Mouse (Mus musculus): ENCODE data around the gene Gm20422.

Gene Gm20422

DNA sequence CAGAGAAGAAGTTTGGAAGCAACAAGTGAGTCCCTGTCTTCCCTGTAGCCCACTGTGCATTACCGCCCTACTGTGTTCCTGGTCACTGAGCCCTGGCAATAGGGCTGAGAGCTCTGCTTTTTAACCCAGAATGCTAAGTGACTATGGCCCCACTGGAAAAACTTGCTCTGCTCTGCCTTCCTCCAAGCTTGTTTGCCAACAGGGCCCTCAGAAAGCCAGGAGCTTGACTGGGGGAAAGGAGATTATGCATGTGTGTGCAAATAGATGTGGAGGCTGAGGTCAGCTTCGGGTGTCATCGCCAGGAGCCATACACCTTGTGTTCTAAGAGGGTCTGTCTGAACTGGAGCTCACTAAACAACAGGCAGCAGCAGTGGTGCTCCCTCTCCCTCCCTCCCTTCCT, 19.4 kb upstream of the Gm20422 start:
- DNase-seq (ENCODE audit: low spot score in 2 of 2) = peak in 1 of 2 experiments; percentile 8

DNA sequence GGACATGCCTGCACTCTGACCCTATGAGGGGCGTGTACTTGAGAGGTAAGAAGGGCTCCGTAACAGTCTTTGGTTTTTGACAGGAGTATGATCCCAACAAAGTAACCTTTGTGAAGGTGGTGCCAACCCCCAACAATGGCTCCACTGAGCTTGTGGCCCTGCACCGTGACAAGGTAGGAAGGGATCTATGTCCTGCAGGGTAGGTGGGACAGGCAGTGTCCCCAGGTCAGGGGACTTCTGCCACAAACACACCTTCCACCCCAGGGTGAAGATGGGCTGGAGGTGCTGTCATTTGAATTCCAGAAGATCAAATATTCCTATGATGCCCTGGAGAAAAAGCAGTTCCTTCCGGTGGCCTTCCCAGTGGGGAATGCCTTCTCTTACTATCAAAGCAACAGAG, 19.0 kb upstream of the Gm20422 start:
- peak in 1 of 2 experiments; percentile 8 for DNase-seq (ENCODE audit: low spot score in 2 of 2)

DNA sequence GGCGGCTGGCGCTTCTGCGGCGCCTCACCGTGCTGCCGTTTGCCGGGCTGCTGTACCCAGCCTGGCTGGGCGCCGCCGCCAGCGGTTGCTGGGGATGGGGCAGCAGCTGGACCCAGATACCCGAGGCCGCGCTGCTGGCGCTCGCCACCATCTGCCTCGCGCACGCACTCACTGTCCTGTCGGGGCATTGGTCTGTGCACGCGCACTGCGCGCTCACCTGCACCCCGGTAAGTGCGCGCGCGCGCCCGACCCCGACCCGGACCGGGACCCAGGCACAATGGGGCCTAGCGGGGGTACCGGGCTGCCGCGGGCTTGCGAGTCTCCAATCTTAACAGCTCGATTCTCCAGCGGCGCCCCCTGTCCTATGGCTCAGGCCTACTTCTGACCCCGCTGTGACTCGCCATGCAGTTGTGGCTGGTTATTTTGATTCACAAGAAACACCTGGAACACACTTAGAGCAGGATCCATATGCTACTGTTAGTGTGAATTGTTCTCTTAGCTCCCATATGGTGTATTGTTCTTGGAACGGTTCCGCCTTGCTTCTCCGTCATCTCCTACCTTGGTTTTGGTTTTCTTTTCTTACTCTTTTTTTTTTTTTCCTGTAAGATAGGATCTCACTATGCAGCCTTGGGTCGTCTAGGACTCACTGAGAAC, 16.9 kb upstream of the Gm20422 start:
- DNase-seq (ENCODE audit: low spot score in 2 of 2) = peak in 1 of 2 experiments; percentile 63

DNA sequence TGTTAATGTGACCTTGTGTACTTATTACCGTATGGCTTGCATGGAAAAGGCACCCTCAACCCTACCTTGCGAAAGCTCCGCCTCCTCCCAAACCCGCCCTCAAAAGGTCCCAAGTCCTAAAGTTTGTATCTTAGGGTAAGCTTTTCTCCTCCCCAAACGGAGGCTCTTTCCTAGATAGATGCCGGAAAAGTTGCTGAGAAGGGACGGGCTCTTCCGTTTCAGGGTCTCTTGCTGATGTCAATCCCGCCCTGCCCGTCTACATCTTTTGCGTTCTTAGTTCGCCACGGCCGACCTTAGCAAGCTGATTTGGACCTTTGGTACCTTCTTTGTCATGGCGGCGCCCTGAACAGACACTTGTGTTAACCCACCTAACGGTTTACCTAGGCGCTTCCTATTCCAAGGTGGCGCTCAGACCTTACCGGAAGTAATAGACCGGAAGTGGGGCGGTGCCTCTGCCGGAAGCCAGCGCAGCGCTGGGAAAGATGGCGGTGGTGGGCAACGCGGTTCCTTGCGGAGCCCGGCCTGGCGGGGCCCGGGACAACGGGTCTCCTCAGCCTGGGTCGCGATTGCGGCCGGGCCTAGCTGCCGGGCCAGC, 16.2 kb upstream of the Gm20422 start, which contains the start of the genes Atp13a1 and Zfp866:
Atp13a1 (plus strand) TSS at position 391 of the 595 bp plus-strand sequence.
Zfp866 (minus strand) TSS at position 406 of the 595 bp plus-strand sequence.
- DNase-seq (ENCODE audit: low spot score in 2 of 2) = peak; percentile 85 to 93

DNA sequence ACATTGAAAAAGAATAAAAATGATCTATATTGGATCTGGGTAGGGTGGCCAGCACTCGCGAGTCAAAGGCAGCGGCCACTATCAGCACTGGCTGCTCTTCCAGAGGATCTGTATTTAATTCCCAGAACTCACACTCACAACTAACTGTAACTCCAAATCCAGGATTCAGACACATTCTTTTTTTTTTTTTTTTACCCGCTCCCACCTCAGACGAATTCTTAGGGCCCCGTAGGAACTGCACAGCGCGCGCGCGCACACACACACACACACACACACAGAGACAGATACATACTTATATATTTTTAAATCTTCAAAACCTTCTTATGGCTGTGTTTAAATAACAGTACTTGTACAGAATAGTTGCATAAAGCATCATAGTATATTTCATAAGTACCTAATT, 15.7 kb upstream of the Gm20422 start:
- DNase-seq (ENCODE audit: low spot score in 2 of 2) = no peak

DNA sequence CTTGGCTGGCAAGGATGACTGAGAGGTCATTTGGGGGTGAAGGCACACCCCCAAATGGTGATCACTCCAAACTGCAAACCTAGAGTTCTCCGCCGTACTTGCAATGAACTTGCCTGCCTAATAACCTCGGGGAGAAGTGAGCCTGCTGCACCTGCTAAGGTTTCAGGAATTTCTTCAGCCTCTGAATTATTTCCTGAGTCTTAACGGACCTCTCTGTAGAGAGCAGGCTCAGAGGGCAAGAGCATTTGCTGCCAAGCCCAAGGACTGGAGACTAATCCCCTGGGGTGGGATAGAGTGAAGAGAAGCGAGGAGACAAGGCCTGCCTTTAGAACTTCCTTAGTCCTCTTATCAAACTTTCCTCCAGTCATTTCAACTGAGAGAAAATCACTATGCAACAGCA, 15.0 kb upstream of the Gm20422 start:
- no peak for DNase-seq (ENCODE audit: low spot score in 2 of 2)

DNA sequence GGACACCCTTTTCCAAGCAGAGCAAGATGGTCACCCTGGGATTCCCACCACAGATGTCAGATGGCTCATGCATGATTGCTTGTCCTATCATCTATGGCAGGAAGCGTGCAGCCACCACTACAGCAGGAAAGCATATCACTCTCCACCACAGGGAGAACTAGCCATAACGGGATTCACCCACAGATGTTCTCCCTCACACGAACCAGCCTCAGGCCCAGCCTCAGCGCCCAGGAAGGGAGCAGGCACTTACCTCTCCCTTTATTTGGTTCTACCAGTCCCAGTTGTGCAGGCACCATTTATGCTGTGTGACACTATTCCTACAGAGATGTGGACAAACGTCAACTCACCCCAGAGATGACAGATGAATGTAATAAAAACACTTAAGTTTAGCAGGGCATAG, 14.4 kb upstream of the Gm20422 start:
- DNase-seq (ENCODE audit: low spot score in 2 of 2) = no peak

DNA sequence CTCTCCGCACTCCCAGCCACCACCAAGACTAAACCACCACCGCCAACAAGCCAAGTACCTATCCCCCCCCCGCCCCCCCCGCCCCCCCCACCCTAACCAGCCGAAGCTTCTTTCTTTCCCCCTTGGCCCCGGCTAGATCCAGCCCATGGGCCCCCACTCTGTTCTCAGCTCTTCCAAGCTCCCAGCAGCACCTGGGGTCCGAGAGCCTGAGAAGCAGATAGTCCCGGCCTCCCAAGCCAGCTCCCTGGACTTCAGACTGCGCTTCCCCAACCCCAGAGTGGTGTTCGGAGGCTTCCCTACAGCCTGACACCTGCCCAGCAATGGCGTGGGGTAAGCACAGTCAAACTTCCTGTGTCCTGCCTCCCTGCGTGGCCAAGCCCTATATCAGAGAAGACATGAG, 2.4 kb upstream of the Gm20422 start:
- no peak for DNase-seq (ENCODE audit: low spot score in 2 of 2)

DNA sequence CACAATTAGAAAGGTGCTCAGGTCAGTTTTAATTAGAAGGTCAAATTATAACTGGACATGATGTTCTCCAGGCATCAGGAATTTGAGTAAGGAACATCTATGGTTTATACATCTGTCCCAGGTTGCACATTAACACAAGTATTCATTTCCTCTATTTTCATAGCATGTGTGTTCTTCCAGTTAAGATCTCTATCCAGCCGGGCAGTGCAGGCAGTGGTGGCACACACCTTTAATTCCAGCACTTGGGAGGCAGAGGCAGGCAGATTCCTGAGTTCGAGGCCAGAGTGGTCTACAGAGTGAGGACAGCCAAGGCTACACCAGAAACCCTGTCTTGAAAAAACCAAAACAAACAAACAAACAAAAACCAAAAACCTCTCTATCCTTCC, 456 bp upstream of the Gm20422 start:
- DNase-seq (ENCODE audit: low spot score in 2 of 2) = no peak

DNA sequence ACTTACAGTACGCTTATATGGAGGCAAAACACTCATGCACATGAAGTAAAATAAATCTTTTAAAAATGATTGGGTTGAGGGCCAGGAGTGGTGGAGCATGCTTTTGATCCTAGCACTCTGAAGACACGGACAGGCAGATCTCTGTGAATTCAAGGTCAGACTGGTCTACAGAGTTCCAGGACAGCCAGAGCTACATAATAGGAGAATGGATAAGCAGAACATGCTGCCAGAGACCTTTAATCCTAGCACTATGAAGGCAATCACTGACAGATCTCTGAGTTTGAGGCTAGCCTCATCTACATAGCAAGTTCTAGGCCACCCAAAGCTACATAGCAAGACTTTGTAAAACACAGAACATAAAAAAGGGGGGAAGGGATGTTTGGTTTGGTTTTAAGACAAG, 2.6 kb downstream of the Gm20422 start:
- no peak for DNase-seq (ENCODE audit: low spot score in 2 of 2)

DNA sequence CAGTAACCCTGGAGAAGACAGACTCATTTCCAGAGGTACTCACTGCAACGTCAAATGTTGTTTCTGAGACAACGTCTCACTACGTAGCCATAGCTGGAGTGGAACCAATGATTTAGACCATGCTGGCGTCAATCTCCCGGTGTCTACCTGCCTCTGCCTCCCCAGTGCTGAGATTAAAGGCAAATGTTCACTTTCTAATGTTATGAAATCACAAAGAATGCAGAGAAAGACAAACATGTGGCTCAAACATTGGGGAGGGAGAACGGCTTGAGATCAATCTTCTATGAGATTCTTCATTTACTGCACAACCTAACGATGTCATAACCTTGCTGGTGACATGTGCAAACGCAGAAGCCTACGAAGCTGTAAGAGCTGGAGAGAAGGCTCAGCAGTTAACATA, 3.5 kb downstream of the Gm20422 start:
- no peak for DNase-seq (ENCODE audit: low spot score in 2 of 2)

DNA sequence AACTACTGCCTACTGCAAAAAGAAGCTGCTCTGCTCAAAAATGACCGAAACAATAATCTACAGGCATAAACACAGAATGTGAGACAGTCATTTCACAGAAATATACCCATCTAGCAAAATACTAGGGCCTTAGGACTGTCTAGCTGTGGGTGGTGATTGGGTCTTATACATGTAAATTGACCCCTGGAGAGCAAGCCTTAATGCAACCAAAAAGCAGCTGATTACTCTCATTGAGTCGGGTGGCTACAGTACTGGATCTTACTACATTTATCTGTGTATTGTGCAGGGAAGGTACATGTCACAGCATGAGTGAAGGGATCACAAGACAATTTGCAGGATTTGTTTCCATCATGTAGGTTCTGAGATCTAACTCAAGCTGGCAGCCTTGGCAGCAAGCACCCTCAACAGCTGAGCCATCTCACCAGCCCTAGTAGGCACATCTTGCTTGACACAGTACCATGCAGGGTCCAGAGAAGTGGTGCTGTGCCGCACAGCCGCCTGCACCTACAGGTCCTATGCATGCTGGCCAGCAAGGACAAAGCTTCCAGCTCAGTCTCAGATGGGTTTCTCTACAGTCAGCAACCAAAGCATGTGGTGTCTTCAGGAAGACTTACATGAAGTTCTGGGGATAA, 12.8 kb downstream of the Gm20422 start:
- DNase-seq (ENCODE audit: low spot score in 2 of 2) = no peak

DNA sequence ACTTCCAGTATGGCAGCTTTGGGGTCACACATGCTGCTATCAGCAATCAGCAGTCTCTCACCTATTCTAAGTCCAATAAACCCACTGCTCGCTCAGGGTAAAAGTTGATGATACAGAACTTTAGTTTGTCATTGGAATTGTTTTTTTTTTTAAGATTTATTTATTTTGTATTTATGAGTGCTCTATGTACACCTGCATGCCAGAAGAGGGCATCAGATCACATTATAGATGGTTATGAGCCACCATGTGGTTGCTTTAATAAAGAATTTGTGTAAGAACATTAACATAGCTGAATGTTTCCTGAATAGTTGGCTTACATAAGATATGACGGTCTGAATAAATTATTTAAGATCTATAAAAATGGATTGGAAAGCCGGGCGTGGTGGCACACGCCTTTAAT, 16.4 kb downstream of the Gm20422 start:
- DNase-seq (ENCODE audit: low spot score in 2 of 2) = no peak

DNA sequence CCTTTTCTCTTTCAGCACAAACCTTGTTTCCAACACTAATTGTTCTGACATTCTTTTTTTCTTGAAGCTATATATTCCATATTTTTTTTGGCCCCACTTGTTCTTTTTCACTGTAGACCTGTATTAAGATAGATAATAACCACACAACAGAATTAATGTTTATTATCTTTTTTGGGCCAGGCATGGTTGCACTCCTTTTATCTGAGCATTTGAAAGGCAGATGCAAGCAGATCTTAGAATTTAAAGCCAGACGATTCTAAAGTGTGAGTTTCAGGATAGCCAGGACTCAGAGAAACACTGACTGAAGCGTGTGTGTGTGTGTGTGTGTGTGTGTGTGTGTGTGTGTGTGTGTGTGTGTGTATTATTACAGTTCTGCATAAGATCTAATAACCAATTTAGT, 22.2 kb downstream of the Gm20422 start:
- DNase-seq (ENCODE audit: low spot score in 2 of 2) = no peak

DNA sequence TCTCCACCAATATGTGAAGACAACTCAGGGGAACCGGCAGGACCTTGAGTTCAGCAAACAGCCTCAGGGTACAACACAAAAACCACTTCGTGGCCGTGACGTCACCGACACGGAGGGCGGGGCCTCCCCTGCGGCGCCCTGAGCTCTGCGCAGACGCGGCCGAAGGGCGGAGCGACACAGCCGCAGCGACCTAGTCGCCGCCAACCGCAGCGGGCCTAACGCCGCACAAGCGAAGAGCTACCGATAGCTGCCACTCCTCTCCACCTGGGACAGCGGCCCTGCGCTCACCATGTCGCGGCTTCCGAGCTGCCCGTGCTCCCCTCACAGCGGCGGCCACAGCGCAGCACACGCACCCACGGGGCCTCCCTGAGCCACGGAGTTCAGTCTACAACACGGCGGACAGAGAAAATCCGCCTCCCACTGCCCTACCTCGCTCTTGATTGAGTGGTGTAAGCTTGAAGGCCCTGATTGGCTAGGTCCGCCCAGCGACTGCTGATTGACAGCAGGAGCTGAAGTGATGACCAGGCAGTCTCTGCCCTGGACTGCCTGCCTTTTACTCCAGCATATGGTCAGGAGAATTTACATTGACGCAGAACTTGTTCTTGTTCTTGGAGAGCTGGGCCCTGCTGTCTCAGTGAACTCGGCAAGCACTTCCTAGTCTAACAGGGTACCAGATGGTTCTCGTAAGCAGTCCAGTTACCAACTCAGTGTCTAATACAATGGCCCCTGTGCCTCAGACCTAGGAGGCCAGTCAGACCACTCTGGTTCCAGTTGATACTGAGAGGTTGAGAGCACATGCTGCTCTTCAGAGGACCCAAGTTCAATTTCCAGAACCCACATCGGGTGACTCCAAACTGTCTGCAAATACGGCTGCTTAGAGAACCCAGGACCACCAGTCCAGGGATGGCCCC, 24.9 kb downstream of the Gm20422 start, which contains the start of gene Zfp963:
Zfp963 (minus strand) TSS at position 427 of the 911 bp plus-strand sequence.
- peak; percentile 98 for DNase-seq (ENCODE audit: low spot score in 2 of 2)

DNA sequence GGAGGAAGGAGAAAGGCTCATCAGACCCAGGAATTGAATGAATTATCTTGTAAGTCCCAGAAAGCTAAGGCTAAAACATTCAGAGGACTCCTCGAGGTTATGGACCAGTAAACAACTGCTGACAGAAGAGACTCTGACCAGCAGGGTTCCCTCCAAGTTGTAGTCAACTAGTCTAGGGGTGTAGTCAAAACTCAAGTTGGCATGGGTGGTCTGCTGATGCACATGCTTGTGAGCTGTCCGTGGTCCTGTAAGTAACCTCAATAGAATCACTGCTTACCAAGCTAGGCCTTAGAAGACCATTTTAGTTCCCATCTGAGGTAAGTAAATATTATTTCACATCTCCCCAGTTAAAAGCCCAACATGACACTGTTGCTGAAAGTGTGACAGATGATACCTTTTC, 33.5 kb downstream of the Gm20422 start:
- no peak for DNase-seq (ENCODE audit: low spot score in 2 of 2)

DNA sequence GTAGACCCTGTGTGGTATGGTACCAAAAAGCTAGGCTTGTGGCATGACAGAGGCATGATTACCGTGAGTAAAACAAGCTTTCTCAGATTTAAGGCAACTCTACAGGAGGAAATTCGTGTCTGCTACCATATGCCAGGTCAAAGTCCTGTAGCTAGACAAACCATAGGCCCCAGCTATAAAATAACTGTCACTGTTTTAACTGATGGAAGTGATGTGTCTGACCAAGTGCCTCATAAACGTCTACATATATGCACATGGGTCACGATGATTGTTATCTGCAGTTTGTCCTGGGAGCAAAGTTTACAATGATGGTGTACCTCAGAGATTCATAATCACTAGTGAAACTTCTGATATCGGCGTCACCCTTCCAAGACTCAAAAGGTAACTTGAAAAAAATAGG, 33.9 kb downstream of the Gm20422 start:
- no peak for DNase-seq (ENCODE audit: low spot score in 2 of 2)

DNA sequence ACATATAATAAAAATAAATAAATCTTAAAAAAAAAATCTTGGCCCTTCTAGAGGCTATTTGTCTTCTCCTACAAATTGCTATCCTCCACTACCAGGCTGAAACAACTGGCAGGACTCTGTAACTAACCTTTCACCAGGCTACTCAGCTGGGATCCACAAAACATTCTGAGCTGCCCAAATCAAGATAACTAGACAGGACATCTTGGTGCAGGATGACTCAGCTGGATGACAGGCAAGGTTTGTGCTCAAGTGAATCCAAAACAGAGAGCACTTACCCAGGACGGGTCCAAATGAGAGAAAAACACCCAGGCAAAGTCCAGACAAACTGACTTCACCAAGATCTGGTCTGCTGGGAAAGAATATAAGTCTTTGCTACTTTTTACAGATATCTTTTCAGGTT, 39.2 kb downstream of the Gm20422 start:
- no peak for DNase-seq (ENCODE audit: low spot score in 2 of 2)

DNA sequence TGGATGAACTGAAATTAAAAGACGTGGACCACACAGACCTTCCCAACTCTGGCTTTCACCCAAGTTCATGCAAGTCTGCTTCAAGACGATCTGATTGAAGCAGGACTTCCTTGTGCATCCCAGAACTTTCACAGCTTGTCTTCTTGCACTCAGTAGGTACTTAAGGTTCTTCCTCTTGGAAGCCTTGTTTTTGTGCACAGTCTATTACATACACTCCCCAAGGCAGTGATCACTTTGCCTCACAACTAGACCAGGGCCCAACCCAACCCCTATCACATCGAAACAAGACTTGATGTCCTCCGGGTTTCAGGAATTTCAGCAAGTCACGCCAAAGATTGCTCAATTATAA, 57.5 kb downstream of the Gm20422 start:
- no peak for DNase-seq (ENCODE audit: low spot score in 2 of 2)

DNA sequence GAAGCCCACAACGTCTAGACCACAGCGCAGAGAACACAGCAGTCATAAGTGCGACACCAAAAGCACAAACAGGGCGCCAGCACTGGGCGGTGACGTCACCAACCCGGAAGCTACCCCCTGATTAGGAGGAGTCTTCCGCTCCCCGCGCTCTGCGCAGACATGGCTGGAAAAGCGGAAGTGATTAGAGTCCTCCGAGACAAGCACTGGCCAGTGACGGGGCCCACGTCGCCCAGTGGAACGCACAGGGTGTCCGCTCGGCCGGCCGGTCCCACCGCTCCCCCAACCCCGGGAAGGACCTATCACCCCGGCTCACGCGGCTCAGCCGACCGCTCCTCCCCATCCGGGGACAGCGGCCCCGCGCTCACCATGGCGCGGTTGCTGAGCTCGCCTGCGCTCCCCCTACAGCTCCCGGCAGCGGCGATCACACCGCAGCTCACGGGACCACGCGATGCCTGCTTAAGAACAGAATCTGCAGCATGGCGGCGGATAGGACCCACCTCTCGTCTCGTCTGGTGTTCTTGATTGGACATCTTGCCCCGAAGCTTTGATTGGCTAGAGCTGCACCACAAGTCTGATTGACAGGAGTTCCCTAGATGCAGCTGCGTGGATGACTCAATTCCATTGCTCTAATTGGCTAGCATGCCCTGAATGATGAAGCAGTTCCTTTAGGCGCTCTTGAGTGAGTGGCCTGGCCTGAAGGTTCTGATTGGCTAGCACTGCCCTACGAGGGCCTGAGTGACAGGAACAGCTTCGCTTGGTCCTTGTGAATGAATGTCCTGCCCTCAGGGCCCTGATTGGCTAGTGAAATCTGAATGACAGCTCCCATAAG, 58.1 kb downstream of the Gm20422 start:
- peak; percentile 87 to 95 for DNase-seq (ENCODE audit: low spot score in 2 of 2)

DNA sequence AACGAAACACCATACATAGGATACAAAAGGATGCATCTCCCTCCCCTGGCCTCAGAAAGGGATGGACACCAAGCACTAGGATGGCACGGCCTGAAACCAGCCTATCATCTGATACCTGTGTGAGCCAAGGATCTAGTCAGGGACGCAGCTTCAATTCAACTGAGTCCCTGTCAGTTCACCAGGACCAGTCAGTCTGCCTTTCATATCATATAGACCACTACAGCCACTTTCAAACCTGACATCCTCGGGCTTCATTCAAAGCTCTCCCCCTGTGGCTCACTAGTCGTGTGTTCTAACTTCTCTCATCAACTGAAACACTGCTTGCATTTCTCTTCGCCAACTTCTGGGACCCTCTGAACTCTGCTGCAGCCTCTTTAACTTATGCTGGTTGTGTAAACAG, 59.3 kb downstream of the Gm20422 start:
- DNase-seq (ENCODE audit: low spot score in 2 of 2) = no peak

Data from spleen, postnatal 10 days (tissue).